Mouse (Mus musculus) left cerebral cortex, adult 8-10 months (tissue): ENCODE measurements at regions not wholly inside any gene's neighbourhood (a gene's known extent, or its start where the extent isn't known, plus 50 kb on each side); places are given as distances from the start of the nearest gene placed in this dataset.

Experiments used
- DNase-seq, 2 experiments: peaks; one replicate each; pipeline ENCODE4 v3.0.0; 2022; ENCODE audit warnings: low spot score in 2 of 2

DNA sequence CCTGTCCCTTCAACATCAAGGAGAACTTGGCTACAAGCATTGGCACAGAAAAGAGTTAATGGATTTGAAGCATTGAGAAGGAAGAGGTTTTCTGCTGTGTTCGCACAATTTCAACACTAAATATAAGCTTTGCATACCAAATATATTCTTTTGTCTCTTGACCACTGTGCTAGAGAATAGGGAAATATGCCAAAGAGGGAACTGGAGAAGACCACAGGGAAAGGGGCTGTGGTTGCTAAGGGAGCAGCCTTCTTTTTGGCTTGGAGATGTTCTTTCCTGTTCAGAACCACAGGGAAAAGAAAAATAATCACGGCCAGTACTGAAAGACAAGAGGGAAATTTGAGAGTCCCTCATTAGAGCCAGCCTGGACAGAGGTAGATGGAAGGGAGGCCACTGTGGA is 352.8 kb downstream of the Kctd12 start:
- no peak for DNase-seq

DNA sequence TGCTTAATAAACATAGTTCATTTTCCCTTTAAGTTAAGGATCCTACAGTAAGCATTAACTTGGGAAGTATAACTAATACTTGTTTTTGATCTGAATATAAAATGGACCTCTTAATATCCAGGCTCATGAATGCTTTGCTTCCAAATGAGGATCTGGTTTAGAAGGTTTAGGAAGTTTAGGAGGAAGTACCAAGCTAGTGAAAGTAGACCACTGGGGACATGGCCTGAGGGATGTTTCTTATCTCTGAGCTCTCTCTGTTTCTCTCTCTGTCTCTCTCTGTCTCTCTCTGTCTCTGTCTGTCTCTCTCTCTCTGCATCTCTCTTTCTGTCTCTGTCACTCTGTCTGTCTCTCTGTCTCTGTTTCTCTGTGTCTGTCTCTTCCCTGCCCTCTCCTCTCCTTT is 360.9 kb downstream of the Kctd12 start:
- no peak for DNase-seq

- DNase-seq, result no peak
Measured at GRCm38 (mm10) chr14:102619056-102619455, 363.4 kb downstream of the Kctd12 start.

GRCm38 (mm10) chr14:102615588-102616309 is 366.7 kb downstream of the Kctd12 start:
- no peak for DNase-seq

DNA sequence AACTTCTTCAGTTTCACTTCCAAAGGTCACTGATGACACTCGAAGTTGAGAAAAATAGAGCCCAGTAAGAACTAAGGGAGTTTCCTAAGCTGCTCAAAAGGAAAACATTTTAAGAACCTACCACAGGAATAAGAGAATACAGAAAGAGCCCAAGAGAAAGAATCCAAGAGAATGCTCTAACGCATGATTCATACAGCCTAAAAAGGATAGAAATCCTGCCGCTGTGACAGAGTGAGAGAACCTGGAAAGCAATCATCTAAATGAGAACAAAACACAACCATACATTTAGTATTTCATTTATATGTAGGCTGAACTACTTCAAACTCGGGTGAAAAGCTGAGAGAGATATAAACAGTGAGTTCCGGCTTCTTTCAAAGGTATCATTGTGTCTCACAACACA is 376.4 kb downstream of the Kctd12 start:
- no peak for DNase-seq

DNA sequence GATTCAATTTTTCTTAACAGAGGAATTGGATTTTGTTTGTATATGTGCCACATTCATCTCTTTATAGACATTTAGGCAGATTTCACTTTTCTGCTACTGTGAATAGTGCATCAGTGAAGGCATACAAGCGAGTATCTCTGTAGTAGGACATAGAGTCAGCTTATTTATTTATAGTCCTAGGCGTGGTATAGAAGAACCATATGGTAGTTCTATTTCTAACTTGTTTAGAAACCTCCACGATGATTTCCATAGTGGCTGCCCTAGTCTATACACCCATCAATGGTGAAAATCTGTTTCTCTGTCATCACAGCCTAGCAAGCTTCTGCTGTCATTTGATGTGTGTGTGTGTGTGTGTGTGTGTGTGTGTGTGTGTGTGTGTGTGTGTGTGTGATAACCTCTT is 387.6 kb downstream of the Kctd12 start:
- DNase-seq, result no peak

- DNase-seq, result no peak
Measured at GRCm38 (mm10) chr14:102553781-102554180, 428.7 kb downstream of the Kctd12 start.

DNA sequence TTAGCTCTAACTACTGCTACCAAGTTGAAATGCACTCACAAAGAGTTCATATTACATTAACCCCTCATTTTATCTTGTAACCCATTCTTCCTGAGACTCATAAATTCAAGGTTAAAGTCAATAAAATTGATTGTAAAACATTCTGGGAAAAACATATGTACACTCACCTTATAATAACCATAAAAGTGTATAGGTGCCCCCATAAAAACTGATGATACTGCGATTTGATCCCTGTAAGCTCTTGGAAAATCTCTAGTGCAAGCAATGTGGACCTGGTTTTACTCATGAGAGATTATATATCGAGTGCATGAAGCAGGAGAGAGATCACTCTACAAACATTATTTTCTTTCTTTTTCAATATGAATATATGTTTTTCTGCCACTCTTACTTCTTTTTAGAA is 429.8 kb downstream of the Kctd12 start:
- DNase-seq, result no peak

GRCm38 (mm10) chr14:102524894-102525577 is 457.4 kb downstream of the Kctd12 start:
- no peak for DNase-seq

DNA sequence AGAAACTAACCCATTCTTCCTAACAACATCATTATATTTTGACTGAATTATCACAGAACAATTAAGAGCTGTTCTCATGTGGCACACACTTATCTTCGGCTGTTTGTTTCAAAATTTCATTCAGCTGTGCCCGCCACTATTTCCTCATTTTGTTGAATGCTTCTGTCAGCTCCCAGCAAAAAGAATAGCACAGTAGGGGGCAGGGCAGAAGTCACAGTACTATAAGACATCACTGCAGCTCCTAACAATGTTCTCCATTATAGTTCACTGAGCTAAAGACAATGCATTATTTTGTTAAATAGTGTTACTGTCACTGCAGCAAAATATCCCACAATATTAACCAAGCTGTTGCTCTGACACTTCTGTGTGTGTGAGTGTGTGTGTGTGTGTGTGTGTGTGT is 465.7 kb downstream of the Kctd12 start:
- DNase-seq, result no peak

GRCm38 (mm10) chr14:102514527-102514926 is 467.9 kb downstream of the Kctd12 start:
- no peak for DNase-seq

GRCm38 (mm10) chr14:102512651-102513050 is 469.8 kb downstream of the Kctd12 start:
- DNase-seq, result no peak

- DNase-seq, result no peak
Measured at GRCm38 (mm10) chr14:102511691-102512383, 470.6 kb downstream of the Kctd12 start.

GRCm38 (mm10) chr14:102510387-102510786 is 472.1 kb downstream of the Kctd12 start:
- DNase-seq, result peak; percentile 6 to 50

DNA sequence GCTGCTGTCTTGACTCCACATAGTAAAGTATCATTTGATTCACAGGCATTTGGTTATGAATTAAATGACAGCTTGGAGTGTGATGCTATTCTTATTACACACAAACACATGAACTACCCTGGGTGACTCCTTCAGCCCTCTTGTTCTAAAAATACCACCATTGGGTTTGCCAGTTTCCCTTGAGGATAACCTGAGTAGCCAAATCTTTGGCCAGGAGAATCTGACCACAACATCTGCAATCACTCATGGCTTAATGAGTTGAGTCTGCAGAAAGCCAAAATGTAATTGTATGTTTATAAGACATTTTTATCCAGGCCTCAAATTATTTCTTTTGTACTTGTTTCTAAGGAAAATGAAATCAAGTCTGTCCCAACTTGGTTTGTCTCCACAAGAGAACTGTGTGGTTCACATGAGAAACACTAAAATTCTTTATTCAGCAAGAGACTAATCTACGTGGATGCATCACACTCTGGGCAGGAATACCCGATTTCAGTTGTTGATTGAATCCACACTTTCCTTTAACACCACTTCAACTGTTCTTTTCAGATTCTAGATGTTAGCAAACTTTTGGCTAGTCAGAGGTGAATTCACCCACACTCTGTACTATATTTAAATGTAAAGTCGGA is 476.6 kb downstream of the Kctd12 start:
- DNase-seq, result no peak

GRCm38 (mm10) chr14:102497179-102497578 is 485.3 kb downstream of the Kctd12 start:
- DNase-seq, result no peak

- DNase-seq, result no peak
Measured at GRCm38 (mm10) chr14:102492376-102492775, 490.1 kb downstream of the Kctd12 start.

GRCm38 (mm10) chr14:102491205-102491604 is 491.2 kb downstream of the Kctd12 start:
- no peak for DNase-seq

- no peak for DNase-seq
Measured at GRCm38 (mm10) chr14:102477162-102477561, 505.3 kb downstream of the Kctd12 start.

DNA sequence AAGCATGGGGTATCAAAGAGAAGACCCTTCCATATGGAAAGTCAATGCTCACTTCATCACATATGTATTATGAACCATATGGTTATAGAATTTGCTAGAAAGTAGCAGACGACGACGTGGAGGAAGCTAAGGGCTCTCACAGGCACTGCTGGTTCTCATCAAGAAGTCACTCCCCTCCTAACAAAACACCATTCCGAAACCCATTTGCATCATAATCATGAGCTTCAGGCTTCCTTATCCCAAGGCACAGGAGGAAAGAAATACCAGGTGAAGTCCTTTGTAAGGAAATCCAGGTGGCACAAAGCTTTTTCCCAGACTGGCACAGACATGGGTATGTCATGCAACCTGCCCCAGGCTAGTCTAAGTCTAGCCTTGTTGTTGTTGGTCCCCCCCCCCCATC is 513.1 kb downstream of the Kctd12 start:
- no peak for DNase-seq

- DNase-seq, result no peak
Measured at GRCm38 (mm10) chr14:102461001-102461400, 521.4 kb downstream of the Kctd12 start.

DNA sequence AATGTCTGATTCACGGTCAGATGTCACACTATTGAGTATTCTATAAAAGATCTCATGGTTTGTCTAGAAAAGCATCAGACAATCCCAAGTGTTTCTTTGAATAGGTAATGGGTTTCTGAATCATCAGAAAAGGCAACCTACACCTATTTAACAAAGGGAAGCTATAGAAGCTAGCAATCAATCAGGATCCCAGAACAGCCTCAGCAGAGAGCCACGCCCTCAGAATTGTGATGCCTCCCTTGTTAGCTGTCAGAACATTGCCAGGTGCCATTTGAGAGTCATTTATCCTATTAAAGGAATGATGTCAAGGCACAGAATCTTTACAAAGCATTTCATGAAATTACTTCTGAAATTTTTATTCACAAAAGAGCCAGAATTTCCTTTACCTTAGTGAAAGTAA is 542.7 kb downstream of the Kctd12 start:
- DNase-seq, result no peak
